Mouse (Mus musculus) midbrain, postnatal 0 days (tissue): ENCODE measurements at regions not wholly inside any gene's neighbourhood (a gene's known extent, or its start where the extent isn't known, plus 50 kb on each side); places are given as distances from the start of the nearest gene placed in this dataset.

Experiments used
- ATAC-seq: fragments of 200-750 bp; cut with Nextera tagmentation; 2 replicates; pipeline ENCODE4 v1.8.0; 2017; ENCODE audit warnings: moderate number of reproducible peaks, mild to moderate bottlenecking, moderate TSS enrichment, moderate library complexity; ENCODE audit not compliant: low FRiP score
- DNase-seq: peaks from one replicate; pipeline ENCODE4 v3.0.0-alpha.2; 2015; ENCODE audit warnings: low spot score
- H3K27ac ChIP-seq: fragments of 300-500 bp; sonication (generic); 2 replicates; pipeline ENCODE4 v1.5.1; 2014; ENCODE audit warnings: low read depth, mild to moderate bottlenecking, low read length, mixed read lengths
- H3K27me3 ChIP-seq: fragments of 300-500 bp; sonication (generic); 2 replicates; pipeline ENCODE4 v1.6.1; 2014; ENCODE audit warnings: low read length, control low read depth, mixed read lengths; ENCODE audit not compliant: insufficient read depth
- H3K36me3 ChIP-seq: fragments of 300-500 bp; sonication (generic); 2 replicates; pipeline ENCODE4 v1.6.1; 2014; ENCODE audit warnings: low read length, control low read depth, mixed read lengths; ENCODE audit not compliant: insufficient read depth
- H3K4me1 ChIP-seq: fragments of 300-500 bp; sonication (generic); 2 replicates; pipeline ENCODE4 v1.6.1; 2014; ENCODE audit warnings: mild to moderate bottlenecking, control low read depth, antibody characterized with exemption, low read length, mixed read lengths; ENCODE audit not compliant: insufficient read depth
- H3K4me2 ChIP-seq: fragments of 300-500 bp; sonication (generic); 2 replicates; pipeline ENCODE4 v1.6.1; 2014; ENCODE audit warnings: low read depth, mild to moderate bottlenecking, low read length, mixed read lengths; ENCODE audit not compliant: poor library complexity, severe bottlenecking
- H3K4me3 ChIP-seq: fragments of 300-500 bp; sonication (generic); 2 replicates; pipeline ENCODE4 v1.5.1; 2014; ENCODE audit warnings: low read depth, mild to moderate bottlenecking, low read length, moderate library complexity
- H3K9ac ChIP-seq: fragments of 300-500 bp; sonication (generic); replicated peaks from 2 replicates; pipeline ENCODE4 v1.6.1; 2014; ENCODE audit warnings: mild to moderate bottlenecking, low read length, moderate library complexity, mixed read lengths; ENCODE audit not compliant: poor library complexity, severe bottlenecking
- H3K9me3 ChIP-seq: fragments of 300-500 bp; sonication (generic); 2 replicates; pipeline ENCODE4 v1.6.1; 2016; ENCODE audit warnings: low read length, control low read depth
- CTCF ChIP-seq: IDR thresholded peaks from 2 replicates; pipeline ENCODE4 v1.5.1; 2016; ENCODE audit warnings: antibody characterized with exemption, mild to moderate bottlenecking
- WGBS: fragments of 180-500 bp; shearing (Covaris S2); extraction: QIAGEN DNeasy Blood & Tissue Kit; methylation state at CpG from one replicate; pipeline ENCODE4 v1.1.7; 2014; 5-methylcytosine and 5-hydroxymethylcytosine counted together

DNA sequence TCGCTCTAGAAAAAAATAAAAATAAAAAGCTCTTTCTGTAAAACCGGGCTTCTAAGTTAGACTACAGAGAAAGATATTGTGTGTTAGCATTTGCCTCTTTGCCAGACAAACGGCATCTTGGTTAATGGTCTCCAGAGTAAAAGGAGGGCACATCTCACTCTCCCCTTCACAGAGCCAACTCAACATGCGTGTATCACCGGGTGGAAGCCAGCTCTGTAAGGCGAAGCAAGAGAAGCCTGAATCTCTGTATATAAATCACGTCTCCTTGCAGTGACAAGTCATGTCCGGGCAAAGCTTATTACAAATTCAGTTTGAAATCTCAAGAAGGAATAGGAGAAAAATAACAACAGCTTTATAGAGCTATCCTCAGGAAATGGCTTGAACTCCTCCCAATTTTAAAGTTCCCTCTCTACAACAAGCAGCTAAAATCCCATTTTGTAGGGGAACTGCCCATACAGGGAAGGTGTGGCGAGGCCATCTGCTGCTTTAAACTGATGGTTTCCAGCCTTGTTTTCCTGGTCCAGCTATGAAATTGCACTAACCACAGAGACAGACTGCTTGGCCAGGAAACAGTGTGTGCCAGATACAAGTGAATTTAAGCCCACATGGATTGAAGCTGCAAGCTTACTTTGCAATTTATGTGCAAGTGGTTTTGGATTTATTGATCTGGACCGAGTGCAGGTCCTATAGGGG is 291.7 kb upstream of the Noct start:
- peak; percentile 53 for DNase-seq
- Histone ChIP-seq H3K9me3 (no peaks in the 10 kb centered on the region), H3K27ac (peak overlapping the region; percentile 43; the same call in 1 of the 2 replicates), H3K4me3 (no peak overlapping the region), H3K4me2 (no peak overlapping the region), H3K4me1 (no peaks in the 10 kb centered on the region; the same call in 1 of the 2 replicates), H3K9ac (no peak overlapping the region), H3K36me3 (no peaks in the 10 kb centered on the region), H3K27me3 (no peaks in the 10 kb centered on the region)
- 63% methylated on average over 10 of the region's 10 CpGs for WGBS
- no peak for ATAC-seq
- no peak for TF ChIP-seq CTCF

DNA sequence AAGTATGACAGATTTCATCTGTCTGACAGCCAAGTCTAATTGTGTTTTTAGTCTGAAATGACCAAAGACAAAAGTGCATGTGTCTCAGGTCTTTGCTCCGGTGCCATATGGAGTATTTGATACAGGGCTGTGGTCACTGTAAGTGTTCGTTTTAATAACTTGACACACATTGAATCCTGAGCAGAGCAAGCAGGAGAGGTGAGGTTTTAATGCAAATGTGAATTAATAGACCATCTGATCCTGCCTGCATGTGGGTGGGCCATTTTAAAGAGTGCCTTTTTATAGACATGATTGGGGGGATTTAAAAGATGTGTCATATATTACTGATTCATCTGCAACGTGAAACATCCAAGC is 291.2 kb upstream of the Noct start:
- H3K27ac ChIP-seq = no peak overlapping the region
- H3K27me3 ChIP-seq = no peaks in the 10 kb centered on the region
- H3K9me3 ChIP-seq = no peaks in the 10 kb centered on the region
- no peak overlapping the region for H3K4me3 ChIP-seq
- 68% methylated on average over 3 of the region's 3 CpGs for WGBS
- H3K4me1 ChIP-seq = no peaks in the 10 kb centered on the region; the same call in 1 of the 2 replicates
- DNase-seq (no peak), ATAC-seq (no peak)
- H3K4me2 ChIP-seq = no peak overlapping the region
- H3K9ac ChIP-seq = no peak overlapping the region
- no peak for TF ChIP-seq CTCF
- H3K36me3 ChIP-seq = no peaks in the 10 kb centered on the region

DNA sequence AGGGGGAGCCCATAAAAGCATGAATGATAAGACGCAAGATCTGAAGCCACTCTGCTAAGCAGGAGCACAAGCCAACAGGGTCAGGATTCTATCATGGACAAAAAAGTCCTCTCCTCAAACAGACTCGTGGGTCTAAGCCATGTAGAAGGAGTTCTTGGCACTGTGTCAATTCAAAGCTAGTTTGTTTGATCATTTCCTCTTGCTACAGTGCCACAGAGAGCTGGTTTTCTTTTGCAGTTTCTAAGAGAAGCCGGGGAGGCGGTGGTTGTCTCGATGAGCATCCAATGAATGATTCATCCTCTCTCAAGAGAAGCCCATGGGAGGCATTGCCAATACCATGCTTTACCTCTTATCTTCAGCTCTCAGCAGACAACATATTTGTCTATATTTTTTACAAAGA is 284.6 kb upstream of the Noct start:
- DNase-seq (peak; percentile 22), ATAC-seq (no peak)
- TF ChIP-seq CTCF = no peak
- no peaks in the 10 kb centered on the region for H3K27me3 ChIP-seq
- 51% methylated on average over 5 of the region's 5 CpGs for WGBS
- no peak overlapping the region for H3K4me3 ChIP-seq
- H3K9me3 ChIP-seq = no peaks in the 10 kb centered on the region
- no peak overlapping the region for H3K27ac ChIP-seq
- no peaks in the 10 kb centered on the region for H3K4me1 ChIP-seq
- no peak overlapping the region for H3K4me2 ChIP-seq
- no peaks in the 10 kb centered on the region for H3K36me3 ChIP-seq
- no peak overlapping the region for H3K9ac ChIP-seq

GRCm38 (mm10) chr3:50940656-50941055 is 283.6 kb upstream of the Noct start:
- Histone ChIP-seq H3K27ac (no peak overlapping the region), H3K9ac (no peak overlapping the region), H3K4me1 (no peaks in the 10 kb centered on the region), H3K4me2 (no peak overlapping the region), H3K4me3 (no peak overlapping the region), H3K9me3 (no peaks in the 10 kb centered on the region), H3K36me3 (no peaks in the 10 kb centered on the region), H3K27me3 (no peaks in the 10 kb centered on the region)
- WGBS = 68% methylated on average over 3 of the region's 3 CpGs
- ATAC-seq = no peak
- DNase-seq = no peak
- no peak for TF ChIP-seq CTCF

DNA sequence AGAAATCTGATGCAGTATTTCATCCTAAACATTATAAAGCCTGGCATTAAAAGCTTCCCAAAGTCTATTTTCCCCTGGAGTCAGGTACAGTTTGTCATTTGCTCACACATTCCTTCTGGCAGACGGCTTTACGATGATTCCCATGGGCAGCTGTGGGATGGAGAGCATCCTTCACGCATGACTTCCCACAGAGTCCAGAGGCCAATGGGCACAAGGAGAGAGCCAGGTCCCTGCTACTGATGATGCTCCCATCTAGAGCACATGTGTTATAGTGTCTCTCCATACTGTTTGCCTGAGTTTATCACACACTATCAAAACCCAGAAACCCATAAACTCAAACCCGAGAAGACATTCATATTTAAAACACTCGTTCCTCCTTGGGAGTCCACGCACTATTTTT is 270.8 kb upstream of the Noct start:
- no peaks in the 10 kb centered on the region for H3K4me1 ChIP-seq
- H3K36me3 ChIP-seq = no peaks in the 10 kb centered on the region
- no peak overlapping the region for H3K27ac ChIP-seq
- ATAC-seq (no peak), DNase-seq (peak; percentile 18)
- no peaks in the 10 kb centered on the region for H3K9me3 ChIP-seq
- H3K4me2 ChIP-seq = no peak overlapping the region
- TF ChIP-seq CTCF = no peak
- H3K4me3 ChIP-seq = no peak overlapping the region
- 81% methylated on average over 6 of the region's 6 CpGs for WGBS
- H3K27me3 ChIP-seq = no peaks in the 10 kb centered on the region
- H3K9ac ChIP-seq = no peak overlapping the region

GRCm38 (mm10) chr3:50970386-50970785 is 253.9 kb upstream of the Noct start:
- Histone ChIP-seq H3K9ac (no peak overlapping the region), H3K27me3 (no peaks in the 10 kb centered on the region), H3K4me2 (no peak overlapping the region), H3K4me1 (no peaks in the 10 kb centered on the region), H3K36me3 (no peaks in the 10 kb centered on the region), H3K9me3 (no peaks in the 10 kb centered on the region), H3K27ac (no peak overlapping the region), H3K4me3 (no peak overlapping the region)
- ATAC-seq (no peak), DNase-seq (no peak)
- 90% methylated on average over 2 of the region's 2 CpGs for WGBS
- TF ChIP-seq CTCF = no peak
